Mouse (Mus musculus) forebrain, embryonic 15.5 days (tissue): ENCODE data around the gene Tshr. TPM values are rescaled to one million over a fixed set of nuclear protein-coding genes. Genes with fewer than 3 reads are reported as not detected.
"Not testable (repeated sequence)": the region's sequence is repeated elsewhere in the genome, so short reads cannot be mapped to it uniquely, and the experiment has no call there.

ENCODE experiments used
- ATAC-seq: fragments of 200-750 bp; cut with Nextera tagmentation; replicated peaks from 2 replicates; pipeline ENCODE4 v1.8.0; 2017; ENCODE audit warnings: mild to moderate bottlenecking, moderate TSS enrichment, moderate library complexity
- H3K27ac ChIP-seq: fragments of 300-500 bp; sonication (generic); replicated peaks from 2 replicates; pipeline ENCODE4 v1.5.1; 2015; ENCODE audit warnings: mild to moderate bottlenecking, inconsistent platforms
- H3K27me3 ChIP-seq: fragments of 300-500 bp; sonication (generic); 2 replicates; pipeline ENCODE4 v1.6.1; 2015; ENCODE audit warnings: inconsistent platforms
- H3K36me3 ChIP-seq: fragments of 300-500 bp; sonication (generic); 2 replicates; pipeline ENCODE4 v1.6.1; 2015; ENCODE audit warnings: mild to moderate bottlenecking, inconsistent platforms
- H3K4me1 ChIP-seq: fragments of 300-500 bp; sonication (generic); 2 replicates; pipeline ENCODE4 v1.6.1; 2015; ENCODE audit warnings: inconsistent platforms
- H3K4me2 ChIP-seq: fragments of 300-500 bp; sonication (generic); replicated peaks from 2 replicates; pipeline ENCODE4 v1.6.1; 2015; ENCODE audit warnings: mild to moderate bottlenecking, inconsistent platforms
- H3K4me3 ChIP-seq: fragments of 300-500 bp; sonication (generic); 2 replicates; pipeline ENCODE4 v1.5.1; 2015; ENCODE audit warnings: mild to moderate bottlenecking, inconsistent platforms
- H3K9ac ChIP-seq: fragments of 300-500 bp; sonication (generic); replicated peaks from 2 replicates; pipeline ENCODE4 v1.6.1; 2015; ENCODE audit warnings: mild to moderate bottlenecking, inconsistent platforms
- H3K9me3 ChIP-seq: fragments of 300-500 bp; sonication (generic); 2 replicates; pipeline ENCODE4 v1.6.1; 2016; ENCODE audit warnings: inconsistent platforms
- WGBS: fragments of 180-500 bp; shearing (Covaris S2); methylation state at CpG from one replicate; pipeline ENCODE4 v1.1.7; 2015; ENCODE audit warnings: mixed read lengths; 5-methylcytosine and 5-hydroxymethylcytosine counted together
- polyA plus RNA-seq: library from polyadenylated mRNA; unstranded; fragments of >200 nt; fragmentation: Nextera tagmentation; extraction: Ambion mirVana; gene quantifications from 2 replicates; pipeline ENCODE4 v1.2.1, GENCODE M21; 2015

The Tshr gene
- polyA plus RNA-seq, 1 experiment from 2014 or later = 1.1 TPM

DNA sequence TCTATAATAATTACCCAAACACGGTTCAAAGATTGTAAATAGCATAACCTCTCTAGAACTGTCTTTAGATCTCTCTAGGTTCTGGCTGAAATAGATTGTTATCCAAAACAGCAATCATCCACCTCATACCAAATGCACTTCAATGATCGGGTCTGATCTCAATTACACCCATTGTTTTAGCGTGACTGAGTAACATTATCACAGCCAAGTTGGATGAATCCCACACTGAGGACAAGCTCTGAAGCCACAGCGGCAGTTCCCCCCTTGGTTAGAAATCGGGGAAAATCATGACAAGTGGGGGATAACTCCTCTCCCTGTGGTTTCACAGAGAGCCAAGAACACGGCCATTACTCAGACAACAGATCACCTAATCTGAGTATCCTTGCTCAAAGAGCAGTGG, 129.6 kb downstream of the Tshr start:
- Histone ChIP-seq H3K36me3 (no peaks in the 10 kb centered on the region), H3K27ac (no peak overlapping the region), H3K4me3 (no peak overlapping the region), H3K9ac (no peak overlapping the region), H3K4me1 (peaks cover 9% of the 10 kb centered on the region; the same call in 1 of the 2 replicates), H3K27me3 (no peaks in the 10 kb centered on the region), H3K9me3 (no peaks in the 10 kb centered on the region), H3K4me2 (no peak overlapping the region)
- no peak for ATAC-seq
- WGBS = 69% methylated on average over 6 of the region's 6 CpGs

DNA sequence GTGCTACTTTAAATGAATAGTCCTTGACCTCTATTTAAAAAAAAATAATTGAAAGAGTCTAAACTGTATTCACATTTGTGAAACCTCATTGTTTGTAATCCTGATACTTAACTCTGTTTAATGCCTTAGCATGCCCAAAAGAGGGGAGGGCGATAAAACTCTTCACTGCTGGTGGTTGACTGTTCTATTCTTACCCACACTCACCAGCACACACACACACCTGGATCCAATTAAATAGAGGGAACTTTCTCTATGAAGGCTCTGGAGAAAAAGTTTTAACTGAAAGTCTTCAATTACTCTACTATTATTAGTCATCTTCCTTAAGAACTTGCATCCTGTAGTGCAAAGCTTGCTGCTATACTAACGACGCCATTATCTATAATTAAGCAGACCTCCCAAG, 133.4 kb downstream of the Tshr start:
- Histone ChIP-seq H3K9me3 (0 out of 2 replicates have a peak, but pooled peaks cover 5% of the 10 kb centered on the region), H3K36me3 (no peaks in the 10 kb centered on the region), H3K27me3 (no peaks in the 10 kb centered on the region), H3K4me3 (no peak overlapping the region), H3K4me1 (peaks cover 9% of the 10 kb centered on the region; the same call in 1 of the 2 replicates), H3K27ac (no peak overlapping the region), H3K4me2 (no peak overlapping the region), H3K9ac (no peak overlapping the region)
- 25% methylated on average over 3 of the region's 3 CpGs for WGBS
- ATAC-seq = no peak

DNA sequence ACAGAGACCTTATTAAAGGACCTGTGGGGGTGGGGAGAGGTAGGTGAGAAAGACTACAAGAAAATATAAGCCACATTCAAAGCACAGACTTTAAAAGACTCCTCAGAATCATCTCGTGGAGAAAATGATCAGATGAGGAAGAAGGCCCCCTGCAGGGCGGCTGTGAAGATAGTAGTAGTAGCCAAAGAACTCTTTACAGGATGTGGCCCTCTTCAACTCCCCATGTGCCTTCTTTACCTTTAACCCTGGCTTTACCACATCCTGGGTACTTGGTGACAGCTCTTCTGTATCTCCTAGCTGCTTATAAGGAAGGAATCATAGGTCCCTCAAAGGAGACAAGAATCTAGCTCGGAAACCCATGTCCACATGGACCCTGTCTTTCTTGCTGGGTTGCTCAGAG, 139.3 kb downstream of the Tshr start:
- Histone ChIP-seq H3K27me3 (no peaks in the 10 kb centered on the region), H3K9me3 (0 out of 2 replicates have a peak, but pooled peaks cover 5% of the 10 kb centered on the region), H3K9ac (no peak overlapping the region), H3K27ac (no peak overlapping the region), H3K4me2 (no peak overlapping the region), H3K4me3 (no peak overlapping the region), H3K36me3 (no peaks in the 10 kb centered on the region), H3K4me1 (no peaks in the 10 kb centered on the region)
- ATAC-seq = no peak
- 74% methylated on average over 3 of the region's 3 CpGs for WGBS

DNA sequence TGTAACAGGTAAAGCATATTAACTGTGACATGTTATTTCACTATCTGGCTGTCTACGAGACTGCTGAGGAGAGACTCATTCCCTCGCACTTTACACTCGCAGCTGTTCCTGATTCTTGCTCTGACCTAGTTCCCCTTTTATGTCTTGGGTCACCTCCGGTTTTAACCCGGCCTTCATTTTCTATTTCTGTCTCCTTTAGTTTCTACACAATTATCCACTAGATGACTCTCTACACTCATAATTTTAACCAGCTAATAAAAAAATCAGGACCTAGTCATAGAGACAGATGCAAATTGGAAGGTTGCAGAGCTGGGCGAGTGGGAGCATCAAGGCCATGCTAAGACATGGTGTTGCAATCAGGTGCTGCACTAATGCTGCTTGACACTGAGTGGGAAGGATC, 150.2 kb downstream of the Tshr start:
- 90% methylated on average over 6 of the region's 6 CpGs for WGBS
- H3K36me3 ChIP-seq = no peaks in the 10 kb centered on the region
- ATAC-seq = no peak
- no peaks in the 10 kb centered on the region for H3K27me3 ChIP-seq
- no peak overlapping the region for H3K27ac ChIP-seq
- H3K4me2 ChIP-seq = no peak overlapping the region
- H3K4me3 ChIP-seq = no peak overlapping the region
- H3K9me3 ChIP-seq = no peaks in the 10 kb centered on the region
- no peaks in the 10 kb centered on the region for H3K4me1 ChIP-seq
- no peak overlapping the region for H3K9ac ChIP-seq

DNA sequence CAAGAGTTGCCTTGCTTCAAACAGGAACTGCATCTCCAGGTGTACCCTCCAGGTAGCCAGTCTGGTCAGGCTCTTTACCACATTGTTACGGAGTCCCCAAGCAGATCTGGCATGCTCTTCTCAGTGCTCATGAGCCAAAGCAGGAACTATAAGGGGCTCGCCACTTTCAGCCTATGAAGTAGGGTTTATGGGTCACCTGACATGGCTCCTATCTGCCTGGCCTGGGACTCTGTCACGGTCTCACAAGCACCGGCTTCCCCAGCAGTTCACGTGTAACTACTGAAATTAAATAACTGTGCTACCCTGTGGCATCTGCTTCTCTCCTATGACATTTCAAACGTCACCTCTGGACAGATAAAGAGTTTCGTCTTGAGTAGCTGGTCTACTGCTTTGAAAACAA, 155.8 kb downstream of the Tshr start:
- no peak overlapping the region for H3K4me3 ChIP-seq
- H3K4me1 ChIP-seq = no peaks in the 10 kb centered on the region
- no peak overlapping the region for H3K27ac ChIP-seq
- no peaks in the 10 kb centered on the region for H3K36me3 ChIP-seq
- H3K9ac ChIP-seq = no peak overlapping the region
- WGBS = 92% methylated on average over 7 of the region's 7 CpGs
- H3K4me2 ChIP-seq = no peak overlapping the region
- H3K9me3 ChIP-seq = no peaks in the 10 kb centered on the region
- no peaks in the 10 kb centered on the region for H3K27me3 ChIP-seq
- no peak for ATAC-seq

DNA sequence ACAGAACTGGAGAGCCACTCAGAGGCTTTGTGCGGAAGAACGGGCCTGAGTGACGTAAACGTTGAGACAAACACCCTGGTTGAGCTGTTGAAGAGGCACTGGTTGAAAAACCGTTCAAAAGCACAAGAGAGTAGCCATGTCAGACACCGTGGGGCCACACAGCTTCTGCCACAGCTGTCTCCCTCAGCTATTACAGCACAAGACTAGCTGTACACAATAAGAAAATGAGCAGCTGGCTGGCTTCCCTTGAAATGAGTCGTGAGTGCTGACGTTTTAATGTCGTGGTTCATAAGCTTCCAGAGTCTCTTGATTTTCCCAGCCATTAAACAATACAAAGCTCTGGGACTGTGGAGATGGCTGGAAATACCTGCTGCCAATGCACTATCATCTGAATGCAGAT, 165.1 kb downstream of the Tshr start:
- 48% methylated on average over 9 of the region's 9 CpGs for WGBS
- no peaks in the 10 kb centered on the region for H3K9me3 ChIP-seq
- 0 out of 2 replicates have a peak, but pooled peaks cover 2% of the 10 kb centered on the region for H3K36me3 ChIP-seq
- H3K4me1 ChIP-seq = peaks cover 15% of the 10 kb centered on the region
- no peak for ATAC-seq
- peak overlapping the region; percentile 56; the same call in 1 of the 2 replicates for H3K27ac ChIP-seq
- H3K27me3 ChIP-seq = no peaks in the 10 kb centered on the region
- no peak overlapping the region for H3K4me2 ChIP-seq
- H3K9ac ChIP-seq = no peak overlapping the region
- H3K4me3 ChIP-seq = no peak overlapping the region

DNA sequence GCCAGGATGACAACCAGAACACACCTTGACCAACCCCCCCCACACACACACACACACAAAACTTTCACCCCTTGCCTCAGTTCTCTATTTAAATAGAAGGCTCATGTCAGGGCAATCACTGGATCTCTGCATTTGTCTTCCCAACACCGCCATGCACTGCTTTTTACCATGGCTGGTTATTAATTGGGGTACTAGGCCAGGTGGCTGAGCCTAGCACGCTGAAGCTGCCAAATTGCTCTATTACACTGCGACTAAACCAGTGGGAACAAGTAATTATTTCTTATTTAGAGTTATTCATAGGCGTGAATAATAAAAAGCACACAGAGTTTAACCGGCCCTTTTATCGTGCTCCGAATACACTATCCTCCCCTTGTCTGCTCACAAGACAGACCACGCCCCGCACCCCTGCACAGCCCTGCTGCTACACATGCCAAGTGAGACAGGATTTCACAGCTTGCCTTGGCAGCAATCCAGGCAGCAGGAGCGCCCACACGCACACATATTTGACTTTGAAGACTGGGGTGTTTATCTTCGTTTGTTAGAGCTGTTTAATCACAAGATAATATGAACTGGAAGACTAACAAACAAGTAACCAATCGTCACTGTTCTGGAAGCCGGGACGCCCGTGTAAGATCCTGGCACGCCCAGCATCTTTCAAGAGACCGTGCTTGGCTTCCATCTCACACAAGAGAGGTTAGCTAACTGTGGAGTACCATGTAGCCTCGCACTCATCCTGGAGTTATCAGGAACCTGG, 167.6 kb downstream of the Tshr start:
- Histone ChIP-seq H3K9me3 (no peaks in the 10 kb centered on the region), H3K27me3 (no peaks in the 10 kb centered on the region), H3K4me1 (peaks cover 15% of the 10 kb centered on the region), H3K9ac (no peak overlapping the region), H3K36me3 (0 out of 2 replicates have a peak, but pooled peaks cover 2% of the 10 kb centered on the region), H3K4me2 (peak overlapping the region; percentile 35), H3K4me3 (peak overlapping the region; percentile 3; the same call in 1 of the 2 replicates), H3K27ac (peak overlapping the region; percentile 69)
- 9% methylated on average over 19 of the region's 19 CpGs for WGBS
- ATAC-seq = peak; percentile 99

DNA sequence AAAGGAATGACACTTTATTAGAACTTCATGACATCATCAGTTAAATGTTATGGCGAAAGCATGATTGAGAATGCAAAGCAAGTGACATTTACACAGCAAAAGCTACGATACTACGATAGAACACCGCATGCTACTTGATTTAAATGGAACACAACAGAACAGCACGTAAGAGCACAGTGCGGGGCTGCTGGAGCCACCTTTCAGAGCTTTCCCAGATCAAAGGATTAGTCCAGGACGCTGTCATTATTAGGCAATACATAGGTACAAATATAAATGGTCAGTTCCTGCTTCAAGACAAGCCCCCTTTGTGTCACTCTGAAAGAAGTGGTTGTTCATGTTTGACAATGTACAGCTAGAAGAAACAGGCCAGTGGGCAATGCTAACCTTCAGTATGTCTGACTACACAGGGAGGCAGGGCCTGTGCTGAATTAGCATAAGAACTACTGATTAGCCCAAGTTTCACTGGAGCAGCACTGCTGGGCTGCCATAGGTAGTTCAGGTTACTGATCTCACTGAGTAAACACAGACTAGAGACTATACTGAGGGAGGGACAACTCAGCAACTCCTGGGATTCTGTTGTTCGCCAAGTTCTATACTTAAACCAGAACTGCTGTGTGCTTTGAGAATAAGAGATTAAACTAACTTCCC, 173.1 kb downstream of the Tshr start:
- peak; percentile 57; the same call in 1 of the 2 replicates for ATAC-seq
- not testable (repeated sequence) for H3K27ac ChIP-seq, H3K4me3 ChIP-seq, H3K4me2 ChIP-seq, H3K27me3 ChIP-seq, H3K4me1 ChIP-seq, H3K9ac ChIP-seq, H3K9me3 ChIP-seq
- H3K36me3 ChIP-seq = peaks cover 15% of the 10 kb centered on the region
- 53% methylated on average over 8 of the region's 8 CpGs for WGBS

DNA sequence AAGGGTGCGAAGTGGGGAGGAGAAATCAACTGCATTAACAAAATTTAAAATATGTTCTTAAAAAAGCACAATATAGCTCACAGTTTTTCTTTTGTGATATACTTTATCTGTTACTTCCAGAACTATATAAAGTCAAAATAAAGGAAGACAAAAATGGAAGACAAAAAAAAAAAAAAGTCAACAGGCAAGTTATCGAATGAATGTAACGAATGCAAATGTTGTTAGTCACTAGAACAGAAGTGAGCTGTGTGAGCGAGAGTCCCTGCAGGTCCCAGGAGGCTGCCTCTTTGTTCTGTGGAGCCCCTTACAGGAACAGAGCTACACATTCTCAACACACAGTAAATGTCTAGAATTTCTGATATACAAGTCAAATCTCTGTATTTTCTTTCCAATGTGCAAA, 173.8 kb downstream of the Tshr start:
- ATAC-seq, H3K9me3 ChIP-seq, H3K4me2 ChIP-seq, H3K4me1 ChIP-seq, H3K4me3 ChIP-seq, H3K27me3 ChIP-seq, H3K27ac ChIP-seq, H3K9ac ChIP-seq: not testable (repeated sequence)
- 60% methylated on average over 4 of the region's 4 CpGs for WGBS
- H3K36me3 ChIP-seq = peaks cover 20% of the 10 kb centered on the region

DNA sequence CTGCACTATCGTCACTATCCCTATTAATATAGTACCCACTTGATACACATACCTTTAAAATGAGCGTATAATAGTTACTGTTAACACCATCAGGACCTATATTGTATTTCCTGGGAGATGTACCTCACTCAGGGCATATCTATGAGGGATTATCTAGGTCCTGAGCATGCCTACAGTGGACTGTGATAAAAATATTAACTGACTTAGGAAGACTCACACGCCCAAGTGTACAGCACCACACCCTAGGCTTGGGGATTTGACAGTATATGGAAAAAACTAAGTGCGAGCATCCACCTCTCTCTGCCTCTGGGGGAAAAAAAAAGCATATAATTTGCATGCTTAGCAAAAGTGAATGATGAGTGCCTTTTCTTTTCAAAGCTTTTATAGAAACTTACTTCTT, 182.8 kb downstream of the Tshr start:
- no peaks in the 10 kb centered on the region for H3K27me3 ChIP-seq
- 96% methylated on average over 4 of the region's 4 CpGs for WGBS
- no peak overlapping the region for H3K4me2 ChIP-seq
- H3K4me1 ChIP-seq = no peaks in the 10 kb centered on the region
- H3K36me3 ChIP-seq = peaks cover 64% of the 10 kb centered on the region
- no peak for ATAC-seq
- H3K4me3 ChIP-seq = no peak overlapping the region
- no peaks in the 10 kb centered on the region for H3K9me3 ChIP-seq
- H3K27ac ChIP-seq = no peak overlapping the region
- no peak overlapping the region for H3K9ac ChIP-seq

DNA sequence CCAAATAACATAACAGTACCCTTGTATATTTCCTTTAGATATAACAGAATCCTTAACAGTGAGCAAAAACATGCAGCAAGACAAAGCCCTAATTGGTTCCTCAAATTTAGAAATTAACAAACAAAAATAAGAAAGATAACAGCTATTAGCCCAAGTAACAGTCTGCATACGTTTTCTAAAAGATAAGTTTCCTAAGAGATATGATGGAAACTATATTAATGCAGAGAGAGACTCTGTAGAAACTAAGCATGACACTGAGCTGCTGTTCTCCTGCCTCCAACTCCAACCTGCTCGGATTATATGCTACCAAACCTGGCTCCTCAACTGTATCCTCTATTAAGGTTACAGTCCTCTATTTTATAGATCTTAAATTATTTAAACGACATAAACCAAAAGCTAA, 184.9 kb downstream of the Tshr start:
- ATAC-seq = no peak
- H3K9ac ChIP-seq = no peak overlapping the region
- no peak overlapping the region for H3K27ac ChIP-seq
- no peaks in the 10 kb centered on the region for H3K4me1 ChIP-seq
- H3K36me3 ChIP-seq = peaks cover 73% of the 10 kb centered on the region
- WGBS = 87% methylated on average over 3 of the region's 3 CpGs
- no peaks in the 10 kb centered on the region for H3K27me3 ChIP-seq
- H3K9me3 ChIP-seq = no peaks in the 10 kb centered on the region
- H3K4me3 ChIP-seq = no peak overlapping the region
- no peak overlapping the region for H3K4me2 ChIP-seq

DNA sequence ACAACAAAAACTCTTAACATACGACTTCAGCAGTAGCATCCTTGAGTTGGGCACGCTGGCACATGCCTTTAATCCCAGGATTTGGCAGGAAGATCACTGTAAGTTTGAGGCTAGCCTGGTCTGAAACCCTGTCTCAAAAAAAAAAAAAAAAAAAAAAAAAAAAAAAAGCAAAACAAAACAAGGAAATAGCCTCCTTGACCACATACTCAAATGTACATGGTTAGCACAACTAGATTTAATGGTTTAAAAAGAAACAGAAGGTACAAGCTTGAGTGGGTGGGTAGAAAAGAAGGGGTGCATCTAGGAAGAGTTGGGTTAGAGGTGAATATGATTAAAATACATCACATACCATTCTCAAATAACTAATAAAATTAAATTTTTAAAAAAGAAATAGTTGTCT, 187.3 kb downstream of the Tshr start:
- Histone ChIP-seq H3K9ac (no peak overlapping the region), H3K4me3 (no peak overlapping the region), H3K4me1 (no peaks in the 10 kb centered on the region), H3K27ac (no peak overlapping the region), H3K27me3 (no peaks in the 10 kb centered on the region), H3K9me3 (no peaks in the 10 kb centered on the region), H3K36me3 (peaks cover 77% of the 10 kb centered on the region), H3K4me2 (no peak overlapping the region)
- WGBS = 85% methylated on average over 2 of the region's 2 CpGs
- ATAC-seq = no peak
